Mouse (Mus musculus): Measurements from ENCODE around the gene Cenpf.

- TF ChIP-seq GATA1 (IDR thresholded peaks at IDR 0.05; ENCODE audit: low read length) (no peak), TAL1 (IDR thresholded peaks at IDR 0.05; ENCODE audit: low read length) (no peak)
Measured at GRCm38 (mm10) chr1:189727884-189728783, 40.2 kb upstream of the Cenpf start, which contains the start of gene Ptpn14.
